Mouse (Mus musculus): ENCODE data around the gene Ilf2. TPM values are rescaled to one million over a fixed set of nuclear protein-coding genes. Genes with fewer than 3 reads are reported as not detected.
A peak's percentile ranks its signal among the peaks of the same experiment; 100 is the strongest.

Gene Ilf2
- total and polyA plus RNA-seq, 2 experiments from 2014 or later, result 136 to 182 TPM

GRCm38 (mm10) chr3:90508287-90508949, 32.5 kb downstream of the Ilf2 start:
- ATAC-seq (ENCODE audit: low FRiP score) (no peak), DNase-seq (ENCODE audit: low spot score) (no peak)
- 0 out of 2 replicates have a peak, but pooled peaks cover 5% of the 10 kb centered on the region for H3K27me3 ChIP-seq (ENCODE audit: insufficient read depth, low read length)
- peak; percentile 51 for TF ChIP-seq CTCF (IDR thresholded peaks at IDR 0.05)
- H3K36me3 ChIP-seq (ENCODE audit: insufficient read depth, low read length), result peaks cover 7% of the 10 kb centered on the region; the same call in 1 of the 2 replicates
- H3K4me1 ChIP-seq (ENCODE audit: insufficient read depth, low read length), result peaks cover 10% of the 10 kb centered on the region; the same call in 1 of the 2 replicates
- peak overlapping the region; percentile 96 for H3K27ac ChIP-seq (ENCODE audit: low read depth, low read length)
- peak overlapping the region; percentile 64 for H3K4me2 ChIP-seq (ENCODE audit: low read depth, low read length, poor library complexity, severe bottlenecking)
- WGBS, result 2% methylated on average over 20 of the region's 20 CpGs
- H3K9ac ChIP-seq (replicated peaks; ENCODE audit: low read length, poor library complexity, severe bottlenecking), result peak overlapping the region; percentile 99
- peak overlapping the region; percentile 92 for H3K4me3 ChIP-seq (ENCODE audit: low read depth, low read length)
- no peaks in the 10 kb centered on the region for H3K9me3 ChIP-seq (ENCODE audit: low read length)

- Histone ChIP-seq H3K4me2 (ENCODE audit: low read depth, low read length, poor library complexity, severe bottlenecking) (peak within 1 kb of the TSS; percentile 64), H3K9ac (replicated peaks; ENCODE audit: low read length, poor library complexity, severe bottlenecking) (peak within 1 kb of the TSS; percentile 99), H3K9me3 (ENCODE audit: low read length) (no peaks in the 10 kb centered on the region), H3K4me3 (ENCODE audit: low read depth, low read length) (peak within 1 kb of the TSS; percentile 92), H3K27ac (ENCODE audit: low read depth, low read length) (peak within 1 kb of the TSS; percentile 96), H3K4me1 (ENCODE audit: insufficient read depth, low read length) (peaks cover 10% of the 10 kb centered on the region; the same call in 1 of the 2 replicates), H3K36me3 (ENCODE audit: insufficient read depth, low read length) (peaks cover 6% of the 10 kb centered on the region; the same call in 1 of the 2 replicates), H3K27me3 (ENCODE audit: insufficient read depth, low read length) (peaks cover 12% of the 10 kb centered on the region)
- no peak for TF ChIP-seq CTCF (IDR thresholded peaks at IDR 0.05)
- DNase-seq (ENCODE audit: low spot score) (peak; percentile 99), ATAC-seq (ENCODE audit: low FRiP score) (peak; percentile 94)
- WGBS, result under 1% methylated on average over 64 of the region's 66 CpGs
Measured at GRCm38 (mm10) chr3:90508950-90509746, 33.2 kb downstream of the Ilf2 start, which contains the start of gene Chtop. TSS of gene Chtop (minus strand) at chr3:90509498.

- WGBS, result 22% methylated on average over 2 of the region's 2 CpGs
- H3K36me3 ChIP-seq (ENCODE audit: insufficient read depth, low read length), result peaks cover 3% of the 10 kb centered on the region; the same call in 1 of the 2 replicates
- peak overlapping the region; percentile 96; the same call in 1 of the 2 replicates for H3K27ac ChIP-seq (ENCODE audit: low read depth, low read length)
- peaks cover 16% of the 10 kb centered on the region for H3K27me3 ChIP-seq (ENCODE audit: insufficient read depth, low read length)
- DNase-seq (ENCODE audit: low spot score) (no peak), ATAC-seq (ENCODE audit: low FRiP score) (peak; percentile 14; the same call in 1 of the 2 replicates)
- no peak for TF ChIP-seq CTCF (IDR thresholded peaks at IDR 0.05)
- 0 out of 2 replicates have a peak overlapping the region, but pooled peaks have one; percentile 13 for H3K9ac ChIP-seq (replicated peaks; ENCODE audit: low read length, poor library complexity, severe bottlenecking)
- peak overlapping the region; percentile 53 for H3K4me2 ChIP-seq (ENCODE audit: low read depth, low read length, poor library complexity, severe bottlenecking)
- H3K9me3 ChIP-seq (ENCODE audit: low read length), result no peaks in the 10 kb centered on the region
- H3K4me1 ChIP-seq (ENCODE audit: insufficient read depth, low read length), result peaks cover 10% of the 10 kb centered on the region; the same call in 1 of the 2 replicates
- peak overlapping the region; percentile 92 for H3K4me3 ChIP-seq (ENCODE audit: low read depth, low read length)
Measured at GRCm38 (mm10) chr3:90509747-90510123, 33.8 kb downstream of the Ilf2 start.

GRCm38 (mm10) chr3:90512276-90512675, 36.4 kb downstream of the Ilf2 start:
- Histone ChIP-seq H3K36me3 (ENCODE audit: insufficient read depth, low read length) (no peaks in the 10 kb centered on the region), H3K4me3 (ENCODE audit: low read depth, low read length) (no peak overlapping the region), H3K27ac (ENCODE audit: low read depth, low read length) (no peak overlapping the region), H3K9ac (replicated peaks; ENCODE audit: low read length, poor library complexity, severe bottlenecking) (no peak overlapping the region), H3K27me3 (ENCODE audit: insufficient read depth, low read length) (peaks cover 29% of the 10 kb centered on the region), H3K9me3 (ENCODE audit: low read length) (no peaks in the 10 kb centered on the region), H3K4me2 (ENCODE audit: low read depth, low read length, poor library complexity, severe bottlenecking) (no peak overlapping the region), H3K4me1 (ENCODE audit: insufficient read depth, low read length) (peaks cover 15% of the 10 kb centered on the region; the same call in 1 of the 2 replicates)
- TF ChIP-seq CTCF (IDR thresholded peaks at IDR 0.05), result no peak
- ATAC-seq (ENCODE audit: low FRiP score) (no peak), DNase-seq (ENCODE audit: low spot score) (no peak)
- 85% methylated on average over 5 of the region's 5 CpGs for WGBS

GRCm38 (mm10) chr3:90512948-90513642, 37.2 kb downstream of the Ilf2 start:
- Histone ChIP-seq H3K4me1 (ENCODE audit: insufficient read depth, low read length) (peaks cover 9% of the 10 kb centered on the region; the same call in 1 of the 2 replicates), H3K36me3 (ENCODE audit: insufficient read depth, low read length) (no peaks in the 10 kb centered on the region), H3K9me3 (ENCODE audit: low read length) (no peaks in the 10 kb centered on the region), H3K4me2 (ENCODE audit: low read depth, low read length, poor library complexity, severe bottlenecking) (no peak overlapping the region), H3K4me3 (ENCODE audit: low read depth, low read length) (no peak overlapping the region), H3K27ac (ENCODE audit: low read depth, low read length) (no peak overlapping the region), H3K9ac (replicated peaks; ENCODE audit: low read length, poor library complexity, severe bottlenecking) (no peak overlapping the region), H3K27me3 (ENCODE audit: insufficient read depth, low read length) (peaks cover 29% of the 10 kb centered on the region)
- 79% methylated on average over 9 of the region's 9 CpGs for WGBS
- no peak for TF ChIP-seq CTCF (IDR thresholded peaks at IDR 0.05)
- no peak for DNase-seq (ENCODE audit: low spot score)
- no peak for ATAC-seq (ENCODE audit: low FRiP score)

Measured in midbrain, postnatal 0 days (tissue).